Comparison of ENCODE assay signal across 8 mouse cellular contexts in the genomic region with DNA sequence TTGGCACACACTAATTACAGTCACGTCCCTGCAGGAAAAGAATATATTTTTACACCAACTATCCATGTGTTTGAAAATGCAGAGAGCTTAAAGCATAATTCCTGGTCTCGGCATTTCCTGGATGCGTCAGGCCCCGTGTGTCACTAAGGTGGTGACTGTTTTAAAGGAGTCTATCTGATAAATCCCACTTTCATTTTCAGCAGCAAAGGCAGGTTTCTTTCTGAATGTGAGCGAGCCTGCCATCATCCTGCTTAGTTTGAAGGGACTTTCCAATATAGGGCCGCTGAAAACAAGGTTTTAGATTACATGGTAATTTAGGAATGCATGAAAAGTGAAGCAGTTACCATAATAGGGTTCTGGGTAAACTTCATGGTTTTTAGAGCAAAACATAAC.
DNase-seq lines count a peak whose midpoint lies in the region; ATAC-seq and TF ChIP-seq lines count a peak whose summit lies in the region.

No protein-coding gene starts in this region.

- H3K4me1 ChIP-seq in embryonic facial prominence, embryonic 12.5 days = peaks cover 23% of the 10 kb centered on the region; the same call in 1 of the 2 replicates
- H3K4me1 ChIP-seq in hindbrain, embryonic 16.5 days (ENCODE audit: control insufficient read depth, insufficient read depth, low read depth, low read length) = no peaks in the 10 kb centered on the region; the same call in 1 of the 2 replicates
- H3K4me1 ChIP-seq in neural tube, embryonic 12.5 days = peaks cover 14% of the 10 kb centered on the region; the same call in 1 of the 2 replicates

- no peak for TF ChIP-seq CTCF in left cerebral cortex, adult 2 months (IDR thresholded peaks at IDR 0.05)

- H3K9ac ChIP-seq in embryonic facial prominence, embryonic 12.5 days = no peak overlapping the region
- no peak overlapping the region for H3K9ac ChIP-seq in hindbrain, embryonic 16.5 days (ENCODE audit: low read depth, low read length)
- H3K9ac ChIP-seq in neural tube, embryonic 12.5 days = no peak overlapping the region

- H3K27ac ChIP-seq in left cerebral cortex, adult 2 months = peak overlapping the region; percentile 2; the same call in 1 of the 2 replicates
- H3K27ac ChIP-seq in embryonic facial prominence, embryonic 12.5 days = peak overlapping the region; percentile 76
- H3K27ac ChIP-seq in hindbrain, embryonic 16.5 days (ENCODE audit: low read depth, low read length) = peak overlapping the region; percentile 5; the same call in 1 of the 2 replicates
- no peak overlapping the region for H3K27ac ChIP-seq in neural tube, embryonic 12.5 days

- no peaks in the 10 kb centered on the region for H3K9me3 ChIP-seq in embryonic facial prominence, embryonic 12.5 days
- H3K9me3 ChIP-seq in hindbrain, embryonic 16.5 days (ENCODE audit: control insufficient read depth, low read length) = no peaks in the 10 kb centered on the region
- no peaks in the 10 kb centered on the region for H3K9me3 ChIP-seq in neural tube, embryonic 12.5 days

- intact Hi-C loops in left cerebral cortex, adult 2 months (cut with DNase I) = loop anchor here (5.0 to 10.0 kb wide), 2 partner anchors 106 to 549 kb away; no protein-coding TSS in a partner anchor
- intact Hi-C loops in left cerebral cortex, postnatal 10 days (cut with DNase I) = no loop called here

- DNase-seq in left cerebral cortex, adult 2 months (ENCODE audit: extremely low spot score in 1 of 2, low spot score in 2 of 2) = no peak
- DNase-seq in left cerebral cortex, postnatal 10 days (ENCODE audit: extremely low spot score in 1 of 2, low spot score in 2 of 2) = no peak
- DNase-seq in right cerebral cortex, postnatal 4 days = no peak
- DNase-seq in cerebellum, postnatal 14 days = no peak
- DNase-seq in left cerebral cortex, adult 9 months (ENCODE audit: low spot score in 2 of 2) = no peak

- H3K4me3 ChIP-seq in left cerebral cortex, adult 2 months = peak overlapping the region; percentile 14; the same call in 1 of the 2 replicates
- no peak overlapping the region for H3K4me3 ChIP-seq in embryonic facial prominence, embryonic 12.5 days
- H3K4me3 ChIP-seq in hindbrain, embryonic 16.5 days (ENCODE audit: low read length) = no peak overlapping the region
- H3K4me3 ChIP-seq in neural tube, embryonic 12.5 days = no peak overlapping the region

- H3K36me3 ChIP-seq in embryonic facial prominence, embryonic 12.5 days = no peaks in the 10 kb centered on the region
- H3K36me3 ChIP-seq in hindbrain, embryonic 16.5 days (ENCODE audit: control insufficient read depth, insufficient read depth, low read length) = no peaks in the 10 kb centered on the region
- H3K36me3 ChIP-seq in neural tube, embryonic 12.5 days = no peaks in the 10 kb centered on the region

- H3K27me3 ChIP-seq in embryonic facial prominence, embryonic 12.5 days = no peaks in the 10 kb centered on the region
- H3K27me3 ChIP-seq in hindbrain, embryonic 16.5 days (replicated peaks; ENCODE audit: control insufficient read depth, insufficient read depth, low read length) = no peaks in the 10 kb centered on the region
- H3K27me3 ChIP-seq in neural tube, embryonic 12.5 days (replicated peaks) = no peaks in the 10 kb centered on the region

- ATAC-seq in embryonic facial prominence, embryonic 12.5 days (ENCODE audit: insufficient number of reproducible peaks, insufficient read depth, low FRiP score, low TSS enrichment) = no peak
- no peak for ATAC-seq in hindbrain, embryonic 16.5 days
- 0 out of 2 replicates have a peak, but pooled peaks have one; percentile 42 for ATAC-seq in neural tube, embryonic 12.5 days (ENCODE audit: low FRiP score, low read depth)

- H3K4me2 ChIP-seq in embryonic facial prominence, embryonic 12.5 days (replicated peaks) = 0 out of 2 replicates have a peak overlapping the region, but pooled peaks have one; percentile 6
- H3K4me2 ChIP-seq in hindbrain, embryonic 16.5 days (ENCODE audit: low read length) = no peak overlapping the region
- peak overlapping the region; percentile 45 for H3K4me2 ChIP-seq in neural tube, embryonic 12.5 days (replicated peaks)

- 9% methylated on average over 6 of the region's 6 CpGs for WGBS in embryonic facial prominence, embryonic 12.5 days
- WGBS in hindbrain, embryonic 16.5 days = 11% methylated on average over 6 of the region's 6 CpGs
- 14% methylated on average over 6 of the region's 6 CpGs for whole genome bisulfite sequencing in neural tube, embryonic 12.5 days
